Mouse (Mus musculus): ENCODE data around the gene Fam50b. TPM values are rescaled to one million over a fixed set of nuclear protein-coding genes. Genes with fewer than 3 reads are reported as not detected.

Gene Fam50b
- polyA plus RNA-seq (2012; rRNA removed): 0.27 TPM in 1 of 2 replicates, not detected in the other

DNA sequence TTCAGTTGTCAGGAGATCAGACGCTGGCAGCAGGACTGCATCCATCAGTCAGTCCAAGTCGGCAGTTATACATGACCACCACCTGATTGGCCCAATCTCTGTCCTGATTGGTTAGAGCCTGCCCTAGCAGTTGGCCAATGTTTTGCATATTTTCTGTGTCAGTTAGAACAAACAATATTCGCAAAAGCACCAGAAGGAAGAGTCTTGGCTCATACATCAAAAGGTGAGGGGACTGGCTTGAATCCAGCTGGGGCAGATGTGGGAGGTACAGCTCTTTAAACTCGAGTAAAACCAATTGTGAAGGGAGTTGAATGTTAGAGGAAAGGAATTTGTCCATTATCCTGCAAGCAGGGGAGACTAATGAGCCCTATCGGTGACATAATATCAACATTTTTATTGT, at the start of gene Fam50b:
TSS of gene Fam50b (plus strand) at position 165 of the 400 bp plus-strand sequence.
- DNase-seq: no peak
- H3K4me1 ChIP-seq (ENCODE audit: control insufficient read depth, insufficient read depth, low read length): no peaks in the 10 kb centered on the region; the same call in 1 of the 2 replicates
- WGBS: 25% methylated on average over 5 of the region's 5 CpGs
- no peak for TF ChIP-seq POLR2A (IDR thresholded peaks at IDR 0.05; ENCODE audit: borderline replicate concordance, extremely low read depth, low read depth, low read length)
- TF ChIP-seq CTCF (IDR thresholded peaks at IDR 0.05; ENCODE audit: insufficient read depth, low read length): no peak
- H3K4me3 ChIP-seq (replicated peaks; ENCODE audit: extremely low read depth, low read depth, low read length): no peak within 1 kb of the TSS

DNA sequence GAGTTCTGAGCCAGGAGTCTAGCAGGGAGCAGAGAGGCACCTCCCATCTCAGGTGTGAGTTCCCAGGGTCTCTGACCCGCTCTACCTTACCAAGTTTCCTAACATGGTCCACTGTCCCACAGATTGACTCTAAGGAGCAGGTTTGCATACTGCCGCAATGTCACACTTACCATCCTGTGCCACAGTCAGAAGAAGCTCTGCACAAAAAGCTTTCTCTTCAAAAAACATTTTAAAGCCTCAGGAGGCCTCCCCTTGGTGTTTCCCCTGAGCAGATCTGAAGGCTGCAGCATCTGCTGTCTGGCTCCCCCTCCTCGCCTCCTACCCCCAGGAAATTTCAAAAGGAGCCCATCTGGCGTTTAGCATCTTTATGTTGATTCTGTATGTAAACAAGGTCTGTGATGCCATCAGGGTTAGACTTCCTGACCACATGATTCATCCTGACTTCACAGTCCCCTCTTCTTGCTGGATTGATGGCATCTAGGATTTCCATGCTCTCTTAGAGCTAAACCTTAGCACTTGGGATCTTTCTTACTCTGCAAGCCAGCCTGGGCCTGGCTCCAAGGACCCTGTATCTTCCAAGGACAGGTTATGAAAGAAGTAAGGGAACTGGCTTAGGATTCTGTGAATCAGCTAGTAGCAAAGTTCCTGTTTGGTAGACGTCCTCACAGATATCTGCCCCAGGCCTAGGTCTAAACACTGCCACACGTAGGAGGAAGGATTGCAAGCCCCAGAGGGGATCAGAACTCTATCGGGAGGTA, 49.5 kb upstream of the Fam50b start:
- Histone ChIP-seq H3K4me3 (replicated peaks; ENCODE audit: extremely low read depth, low read depth, low read length) (no peak overlapping the region), H3K4me1 (ENCODE audit: control insufficient read depth, insufficient read depth, low read length) (peaks cover 7% of the 10 kb centered on the region; the same call in 1 of the 2 replicates)
- no peak for DNase-seq
- TF ChIP-seq CTCF (IDR thresholded peaks at IDR 0.05; ENCODE audit: insufficient read depth, low read length): no peak
- TF ChIP-seq POLR2A (IDR thresholded peaks at IDR 0.05; ENCODE audit: borderline replicate concordance, extremely low read depth, low read depth, low read length): no peak
- 71% methylated on average over 7 of the region's 7 CpGs for WGBS

DNA sequence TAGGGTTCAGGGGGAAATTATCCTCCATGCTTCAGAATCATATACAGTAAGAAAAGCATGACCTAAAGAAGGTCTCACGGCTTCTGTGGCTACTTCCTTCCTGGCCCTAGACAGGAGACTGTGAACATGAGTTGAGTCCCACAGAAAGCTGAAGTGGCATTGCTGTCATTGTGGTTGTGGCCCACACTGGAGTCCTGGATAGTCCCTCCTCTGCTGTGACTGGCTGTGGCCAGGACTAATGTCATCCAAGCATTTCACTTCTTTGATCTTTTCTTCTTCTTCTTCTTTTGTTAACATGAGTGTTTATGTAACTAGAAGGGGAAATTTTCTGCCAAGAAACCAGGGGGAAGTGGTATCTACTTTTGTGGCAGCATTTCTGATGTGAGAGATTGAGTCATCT, 43.6 kb upstream of the Fam50b start:
- 65% methylated on average over 1 of the region's 1 CpGs for WGBS
- TF ChIP-seq CTCF (IDR thresholded peaks at IDR 0.05; ENCODE audit: insufficient read depth, low read length) (no peak), POLR2A (IDR thresholded peaks at IDR 0.05; ENCODE audit: borderline replicate concordance, extremely low read depth, low read depth, low read length) (no peak)
- peaks cover 7% of the 10 kb centered on the region; the same call in 1 of the 2 replicates for H3K4me1 ChIP-seq (ENCODE audit: control insufficient read depth, insufficient read depth, low read length)
- no peak for DNase-seq
- no peak overlapping the region for H3K4me3 ChIP-seq (replicated peaks; ENCODE audit: extremely low read depth, low read depth, low read length)

DNA sequence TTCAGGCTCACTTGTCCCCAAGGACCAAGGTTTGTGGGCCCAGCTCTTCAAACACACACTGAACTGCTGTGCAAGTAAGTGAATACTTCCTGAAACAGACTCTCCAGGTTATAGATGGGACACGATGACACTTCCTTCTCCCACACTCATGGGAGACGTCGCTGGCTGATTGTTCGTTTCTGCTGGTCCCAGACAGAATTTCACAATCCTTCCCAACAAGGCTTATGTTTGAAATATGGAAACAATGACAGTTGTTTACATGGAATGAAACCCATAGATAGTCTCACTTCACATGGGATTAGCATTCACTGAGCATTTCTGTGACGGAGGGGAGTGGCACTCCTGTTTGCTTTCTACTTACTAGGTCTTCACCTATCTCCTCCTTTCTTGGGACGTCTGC, 41.5 kb upstream of the Fam50b start:
- TF ChIP-seq CTCF (IDR thresholded peaks at IDR 0.05; ENCODE audit: insufficient read depth, low read length): no peak
- TF ChIP-seq POLR2A (IDR thresholded peaks at IDR 0.05; ENCODE audit: borderline replicate concordance, extremely low read depth, low read depth, low read length): no peak
- peaks cover 4% of the 10 kb centered on the region for H3K4me1 ChIP-seq (ENCODE audit: control insufficient read depth, insufficient read depth, low read length)
- 43% methylated on average over 6 of the region's 6 CpGs for WGBS
- no peak overlapping the region for H3K4me3 ChIP-seq (replicated peaks; ENCODE audit: extremely low read depth, low read depth, low read length)
- DNase-seq: no peak

DNA sequence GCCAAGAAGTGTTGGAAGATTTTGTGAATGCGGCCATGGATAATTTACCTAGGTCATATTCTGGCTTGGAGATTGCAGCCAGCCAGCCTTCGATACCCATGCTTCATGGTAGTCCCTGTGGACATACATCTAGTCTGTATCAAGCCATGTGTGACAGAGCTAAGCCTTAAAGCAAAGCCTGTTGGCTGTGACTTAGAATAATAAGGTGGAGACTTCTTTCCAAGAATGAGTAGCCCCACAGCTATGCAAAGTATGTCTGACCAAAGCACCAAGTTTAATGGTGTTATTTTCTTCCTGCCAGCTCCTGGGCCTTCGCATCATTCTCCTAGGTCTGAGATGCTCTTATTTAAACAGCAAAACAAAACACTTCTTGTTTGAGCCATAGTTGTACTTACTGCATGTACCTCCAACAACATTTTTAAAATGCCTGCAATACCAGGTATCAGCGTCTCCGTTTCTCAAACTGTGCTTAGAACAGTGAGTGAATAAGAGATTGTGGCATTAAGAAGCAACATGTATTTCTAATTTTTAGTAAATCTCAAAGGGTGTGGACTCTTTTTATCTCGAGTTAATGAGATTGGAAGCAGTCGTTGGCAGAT, 37.8 kb upstream of the Fam50b start:
- TF ChIP-seq CTCF (IDR thresholded peaks at IDR 0.05; ENCODE audit: insufficient read depth, low read length): no peak
- no peak for TF ChIP-seq POLR2A (IDR thresholded peaks at IDR 0.05; ENCODE audit: borderline replicate concordance, extremely low read depth, low read depth, low read length)
- peaks cover 10% of the 10 kb centered on the region for H3K4me1 ChIP-seq (ENCODE audit: control insufficient read depth, insufficient read depth, low read length)
- WGBS: 70% methylated on average over 7 of the region's 7 CpGs
- DNase-seq: no peak
- H3K4me3 ChIP-seq (replicated peaks; ENCODE audit: extremely low read depth, low read depth, low read length): no peak overlapping the region

DNA sequence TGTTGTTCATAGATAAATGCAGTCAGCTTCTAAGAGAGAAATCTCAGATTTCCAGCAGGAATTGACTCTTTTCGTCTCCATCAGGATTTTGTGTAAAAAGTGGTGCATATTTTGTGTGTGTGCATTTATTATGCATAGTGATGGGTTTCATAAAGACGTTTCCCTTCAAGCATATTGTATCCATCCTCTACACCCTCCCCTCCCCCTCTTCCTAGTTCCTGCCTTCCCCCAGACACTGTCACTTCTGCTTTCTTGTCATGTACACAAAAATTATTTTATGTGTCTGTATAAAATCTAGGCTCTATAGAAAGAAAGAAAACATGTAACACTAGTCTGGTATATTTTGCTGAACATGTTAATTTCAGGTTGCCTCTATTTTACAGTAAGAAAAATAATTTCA, 34.6 kb upstream of the Fam50b start:
- Histone ChIP-seq H3K4me1 (ENCODE audit: control insufficient read depth, insufficient read depth, low read length) (peaks cover 10% of the 10 kb centered on the region), H3K4me3 (replicated peaks; ENCODE audit: extremely low read depth, low read depth, low read length) (no peak overlapping the region)
- WGBS: 71% methylated on average over 2 of the region's 2 CpGs
- DNase-seq: no peak
- TF ChIP-seq POLR2A (IDR thresholded peaks at IDR 0.05; ENCODE audit: borderline replicate concordance, extremely low read depth, low read depth, low read length): no peak
- no peak for TF ChIP-seq CTCF (IDR thresholded peaks at IDR 0.05; ENCODE audit: insufficient read depth, low read length)

DNA sequence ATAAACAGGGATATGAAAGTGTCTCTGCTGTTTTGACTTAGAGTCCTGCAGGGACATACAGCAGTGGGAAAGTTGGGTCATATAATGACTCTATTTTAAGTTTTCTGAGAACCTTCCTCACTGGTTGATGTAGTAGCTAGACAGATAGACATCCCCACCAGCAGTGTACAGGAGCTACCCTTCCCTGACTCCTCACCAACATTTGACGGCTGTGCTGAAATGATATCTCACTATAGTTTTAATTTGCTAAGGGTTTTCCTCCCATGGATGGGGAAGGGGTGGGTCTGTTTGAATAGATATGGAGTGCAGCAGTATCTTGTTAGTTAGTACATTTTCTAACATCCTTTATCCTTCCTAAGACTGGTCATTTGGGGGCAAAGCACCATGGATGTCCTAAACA, 34.0 kb upstream of the Fam50b start:
- Histone ChIP-seq H3K4me1 (ENCODE audit: control insufficient read depth, insufficient read depth, low read length) (peaks cover 10% of the 10 kb centered on the region), H3K4me3 (replicated peaks; ENCODE audit: extremely low read depth, low read depth, low read length) (no peak overlapping the region)
- DNase-seq: no peak
- TF ChIP-seq CTCF (IDR thresholded peaks at IDR 0.05; ENCODE audit: insufficient read depth, low read length) (no peak), POLR2A (IDR thresholded peaks at IDR 0.05; ENCODE audit: borderline replicate concordance, extremely low read depth, low read depth, low read length) (no peak)
- WGBS: 50% methylated on average over 1 of the region's 1 CpGs

DNA sequence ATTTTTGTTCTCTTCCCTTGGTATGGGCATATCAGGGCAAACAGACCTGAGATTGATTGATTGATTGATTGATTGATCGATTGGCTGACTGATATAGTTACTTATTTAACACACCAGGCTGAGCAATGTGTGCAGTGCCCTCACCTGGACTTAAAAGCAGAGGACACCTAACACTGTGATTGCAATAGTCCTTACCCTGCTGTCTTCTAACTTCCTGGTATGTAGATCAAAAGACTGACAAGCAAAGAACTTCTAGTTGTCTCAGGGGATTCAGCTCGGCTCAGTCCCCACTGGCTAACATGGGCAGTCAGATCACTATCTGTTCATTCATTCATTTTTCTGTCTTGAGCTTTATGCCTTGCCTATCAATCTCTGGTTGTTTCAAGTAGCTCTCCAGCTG, 31.3 kb upstream of the Fam50b start:
- Histone ChIP-seq H3K4me3 (replicated peaks; ENCODE audit: extremely low read depth, low read depth, low read length) (no peak overlapping the region), H3K4me1 (ENCODE audit: control insufficient read depth, insufficient read depth, low read length) (peaks cover 6% of the 10 kb centered on the region; the same call in 1 of the 2 replicates)
- DNase-seq: no peak
- TF ChIP-seq CTCF (IDR thresholded peaks at IDR 0.05; ENCODE audit: insufficient read depth, low read length): no peak
- no peak for TF ChIP-seq POLR2A (IDR thresholded peaks at IDR 0.05; ENCODE audit: borderline replicate concordance, extremely low read depth, low read depth, low read length)
- 46% methylated on average over 2 of the region's 2 CpGs for WGBS

DNA sequence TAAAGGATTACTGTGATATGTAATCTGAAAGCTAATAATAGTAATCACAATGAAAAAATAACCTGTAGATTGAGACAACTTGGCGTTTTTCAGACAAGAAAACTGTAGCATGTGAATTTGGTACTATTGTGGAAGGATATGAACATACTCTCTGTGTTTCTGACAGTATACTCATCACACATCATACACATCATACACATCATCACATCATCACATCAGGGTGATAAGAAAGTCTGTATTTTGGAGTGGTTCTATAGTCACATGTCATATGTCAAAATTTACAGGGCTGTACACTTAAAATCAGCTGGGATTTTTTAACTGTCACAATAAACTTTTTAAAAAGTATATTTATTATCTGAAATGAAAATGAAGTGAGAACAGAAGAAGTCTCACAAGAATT, 30.9 kb upstream of the Fam50b start:
- H3K4me1 ChIP-seq (ENCODE audit: control insufficient read depth, insufficient read depth, low read length): peaks cover 9% of the 10 kb centered on the region; the same call in 1 of the 2 replicates
- no peak for DNase-seq
- no peak overlapping the region for H3K4me3 ChIP-seq (replicated peaks; ENCODE audit: extremely low read depth, low read depth, low read length)
- WGBS: 69% methylated on average over 1 of the region's 1 CpGs
- TF ChIP-seq POLR2A (IDR thresholded peaks at IDR 0.05; ENCODE audit: borderline replicate concordance, extremely low read depth, low read depth, low read length): no peak
- no peak for TF ChIP-seq CTCF (IDR thresholded peaks at IDR 0.05; ENCODE audit: insufficient read depth, low read length)

DNA sequence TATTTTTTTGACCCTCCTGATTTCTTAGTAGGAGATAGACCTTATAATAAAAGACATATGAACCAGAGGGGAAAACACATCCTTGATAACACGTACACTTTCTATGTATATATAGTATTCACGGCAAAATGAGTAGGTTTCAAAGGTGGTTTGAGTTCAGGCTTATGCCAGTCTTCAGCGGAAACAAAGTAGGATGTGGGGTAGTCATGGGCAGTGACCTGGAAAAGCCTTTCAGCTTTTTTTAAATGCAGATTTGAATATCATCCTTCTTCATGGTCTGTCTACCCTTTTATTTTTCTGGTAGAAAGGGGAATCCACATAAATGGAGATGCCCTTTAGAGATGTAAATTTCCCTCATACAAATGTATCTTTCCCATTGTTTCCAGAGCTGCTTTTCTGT, 29.8 kb upstream of the Fam50b start:
- no peak for TF ChIP-seq CTCF (IDR thresholded peaks at IDR 0.05; ENCODE audit: insufficient read depth, low read length)
- 87% methylated on average over 3 of the region's 3 CpGs for WGBS
- no peak for DNase-seq
- peaks cover 17% of the 10 kb centered on the region for H3K4me1 ChIP-seq (ENCODE audit: control insufficient read depth, insufficient read depth, low read length)
- H3K4me3 ChIP-seq (replicated peaks; ENCODE audit: extremely low read depth, low read depth, low read length): no peak overlapping the region

All from lung, adult 2 months (tissue).